Mouse (Mus musculus): ENCODE results near the gene Gm3336.

- TF ChIP-seq CTCF (IDR thresholded peaks at IDR 0.05; ENCODE audit: extremely low read depth, insufficient read length, insufficient replicate concordance, low read depth, low read length), result no peak
- no peak for TF ChIP-seq POLR2A (IDR thresholded peaks at IDR 0.05; ENCODE audit: low read depth, low read length)
These were observed 23.8 kb downstream of the Gm3336 start for GRCm38 (mm10) chr8:70742176-70742575.

Data from small intestine, adult 2 months (tissue).